Comparison of ENCODE assay signal across 19 mouse cellular contexts in the genomic region with DNA sequence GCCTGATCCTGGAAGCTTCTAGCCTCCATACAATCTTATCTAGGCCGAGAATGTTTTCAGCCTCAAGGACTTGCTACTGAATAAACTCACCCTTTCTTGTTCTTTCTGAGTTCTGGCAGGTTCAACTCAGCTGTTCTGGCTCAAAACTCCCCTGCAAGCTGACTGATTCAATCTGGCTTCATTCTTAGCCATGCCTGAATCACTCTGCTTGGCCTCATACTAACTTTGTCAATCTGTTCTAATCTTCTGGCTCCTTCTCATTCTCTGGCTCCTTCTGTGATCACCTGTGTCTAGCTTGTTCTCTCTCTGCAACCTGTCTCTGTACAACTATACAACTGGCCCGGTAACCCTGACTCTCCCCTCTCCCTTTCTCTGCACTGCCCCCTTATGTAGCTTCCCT.
DNase-seq lines count a peak whose midpoint lies in the region; ATAC-seq and TF ChIP-seq lines count a peak whose summit lies in the region.
"Had no signal": no experiment of that assay in that cellular context is flagged by ENCODE, and none has a peak within 500 bp of the region (broad histone marks: within the 10 kb centered on the region; RNA-seq: fewer than 3 reads in every experiment).

No protein-coding gene starts in this region.

- H3K27ac ChIP-seq in forebrain, embryonic 16.5 days (ENCODE audit: low read length) = peak overlapping the region; percentile 4
- H3K27ac ChIP-seq in forebrain, embryonic 13.5 days = no peak overlapping the region
- peak overlapping the region; percentile 8 for H3K27ac ChIP-seq in heart, embryonic 15.5 days
- H3K27ac ChIP-seq in lung, embryonic 14.5 days (ENCODE audit: low read depth) = no peak overlapping the region
- 0 out of 2 replicates have a peak overlapping the region, but pooled peaks have one; percentile 30 for H3K27ac ChIP-seq in stomach, postnatal 0 days (replicated peaks)
- H3K27ac ChIP-seq: hindbrain, embryonic 12.5 days; intestine, embryonic 15.5 days; midbrain, embryonic 13.5 days had no signal

- no peak for DNase-seq in heart, postnatal 25 days (ENCODE audit: low spot score)
- peak; percentile 13 for DNase-seq in lung, embryonic 14.5 days
- DNase-seq in lung, postnatal 10 days = no peak
- DNase-seq in stomach, postnatal 0 days (ENCODE audit: low spot score) = no peak
- DNase-seq: adrenal gland, postnatal 25 days; cerebellum, adult 9-11 months; kidney, postnatal 10 days; liver; liver, postnatal 0 days; right cerebral cortex, postnatal 4 days; thymus, postnatal 36 days had no signal

- H3K4me3 ChIP-seq in forebrain, embryonic 16.5 days (replicated peaks; ENCODE audit: low read length) = no peak overlapping the region
- H3K4me3 ChIP-seq in forebrain, embryonic 13.5 days = no peak overlapping the region
- no peak overlapping the region for H3K4me3 ChIP-seq in heart, embryonic 15.5 days
- no peak overlapping the region for H3K4me3 ChIP-seq in lung, embryonic 14.5 days (ENCODE audit: low read depth, low read length)
- H3K4me3 ChIP-seq in stomach, postnatal 0 days (ENCODE audit: low read depth, low read length) = no peak overlapping the region
- H3K4me3 ChIP-seq: hindbrain, embryonic 12.5 days; intestine, embryonic 15.5 days; midbrain, embryonic 13.5 days had no signal

- intact Hi-C loops in heart, postnatal 25 days (cut with DNase I) = no loop called here

- H3K36me3 ChIP-seq in forebrain, embryonic 16.5 days (ENCODE audit: control insufficient read depth, insufficient read depth) = no peaks in the 10 kb centered on the region
- H3K36me3 ChIP-seq in forebrain, embryonic 13.5 days (ENCODE audit: poor library complexity, severe bottlenecking) = no peaks in the 10 kb centered on the region
- H3K36me3 ChIP-seq in heart, embryonic 15.5 days = no peaks in the 10 kb centered on the region
- no peaks in the 10 kb centered on the region for H3K36me3 ChIP-seq in lung, embryonic 14.5 days (ENCODE audit: insufficient read depth)
- no peaks in the 10 kb centered on the region for H3K36me3 ChIP-seq in stomach, postnatal 0 days (ENCODE audit: control insufficient read depth, insufficient read depth, low read length)
- H3K36me3 ChIP-seq: hindbrain, embryonic 12.5 days; intestine, embryonic 15.5 days; midbrain, embryonic 13.5 days had no signal

- H3K9ac ChIP-seq in forebrain, embryonic 16.5 days (replicated peaks; ENCODE audit: low read depth, low read length) = no peak overlapping the region
- no peak overlapping the region for H3K9ac ChIP-seq in forebrain, embryonic 13.5 days
- H3K9ac ChIP-seq in heart, embryonic 15.5 days = peak overlapping the region; percentile 8; the same call in 1 of the 2 replicates
- H3K9ac ChIP-seq in lung, embryonic 14.5 days = no peak overlapping the region
- no peak overlapping the region for H3K9ac ChIP-seq in stomach, postnatal 0 days (ENCODE audit: low read length)
- H3K9ac ChIP-seq: hindbrain, embryonic 12.5 days; intestine, embryonic 15.5 days; liver, postnatal 0 days; midbrain, embryonic 13.5 days had no signal

- H3K4me1 ChIP-seq in forebrain, embryonic 16.5 days (replicated peaks; ENCODE audit: control insufficient read depth, insufficient read depth, low read length) = peaks cover 25% of the 10 kb centered on the region
- H3K4me1 ChIP-seq in forebrain, embryonic 13.5 days = peaks cover 40% of the 10 kb centered on the region
- peaks cover 27% of the 10 kb centered on the region for H3K4me1 ChIP-seq in heart, embryonic 15.5 days (replicated peaks)
- H3K4me1 ChIP-seq in lung, embryonic 14.5 days (ENCODE audit: insufficient read depth) = peaks cover 4% of the 10 kb centered on the region; the same call in 1 of the 2 replicates
- no peaks in the 10 kb centered on the region for H3K4me1 ChIP-seq in stomach, postnatal 0 days (replicated peaks; ENCODE audit: control insufficient read depth, insufficient read depth)

- no peaks in the 10 kb centered on the region for H3K27me3 ChIP-seq in forebrain, embryonic 16.5 days (replicated peaks; ENCODE audit: control insufficient read depth, insufficient read depth, low read length)
- no peaks in the 10 kb centered on the region for H3K27me3 ChIP-seq in forebrain, embryonic 13.5 days
- H3K27me3 ChIP-seq in heart, embryonic 15.5 days = no peaks in the 10 kb centered on the region
- no peaks in the 10 kb centered on the region for H3K27me3 ChIP-seq in lung, embryonic 14.5 days (ENCODE audit: insufficient read depth, low read length)
- no peaks in the 10 kb centered on the region for H3K27me3 ChIP-seq in stomach, postnatal 0 days (ENCODE audit: control insufficient read depth, insufficient read depth, low read length)
- H3K27me3 ChIP-seq: hindbrain, embryonic 12.5 days; intestine, embryonic 15.5 days; midbrain, embryonic 13.5 days; Patski had no signal

- TF ChIP-seq CTCF in lung, embryonic 14.5 days (IDR thresholded peaks at IDR 0.05; ENCODE audit: low read depth) = no peak
- TF ChIP-seq CTCF in stomach, postnatal 0 days (IDR thresholded peaks at IDR 0.05; ENCODE audit: low read depth) = no peak

- ATAC-seq in forebrain, embryonic 16.5 days = peak; percentile 15; the same call in 1 of the 2 replicates
- no peak for ATAC-seq in forebrain, embryonic 13.5 days
- no peak; the same call in 1 of the 2 replicates for ATAC-seq in heart, embryonic 15.5 days (replicated peaks; ENCODE audit: insufficient number of reproducible peaks, insufficient read depth, low FRiP score, low read depth)
- ATAC-seq in lung, embryonic 14.5 days (ENCODE audit: insufficient read depth) = no peak
- no peak for ATAC-seq in stomach, postnatal 0 days (ENCODE audit: low FRiP score, low TSS enrichment)
- ATAC-seq: activated CD4-positive, CD25-positive, alpha-beta regulatory T cell, adult 4 months; intestine, embryonic 15.5 days; liver, postnatal 0 days; midbrain, embryonic 13.5 days; Patski had no signal

- no peak for TF ChIP-seq EP300 in stomach, postnatal 0 days (optimal IDR thresholded peaks at IDR 0.05)

- WGBS in forebrain, embryonic 16.5 days = 69% methylated on average over 2 of the region's 2 CpGs
- WGBS in forebrain, embryonic 13.5 days = 84% methylated on average over 2 of the region's 2 CpGs
- WGBS in heart, embryonic 15.5 days = 39% methylated on average over 2 of the region's 2 CpGs
- WGBS in lung, embryonic 14.5 days = 62% methylated on average over 2 of the region's 2 CpGs
- 36% methylated on average over 2 of the region's 2 CpGs for WGBS in stomach, postnatal 0 days

- H3K9me3 ChIP-seq in forebrain, embryonic 16.5 days (ENCODE audit: control insufficient read depth, low read length) = no peaks in the 10 kb centered on the region
- no peaks in the 10 kb centered on the region for H3K9me3 ChIP-seq in forebrain, embryonic 13.5 days (replicated peaks)
- no peaks in the 10 kb centered on the region for H3K9me3 ChIP-seq in heart, embryonic 15.5 days (replicated peaks)
- no peaks in the 10 kb centered on the region for H3K9me3 ChIP-seq in lung, embryonic 14.5 days (ENCODE audit: low read depth, low read length)
- no peaks in the 10 kb centered on the region for H3K9me3 ChIP-seq in stomach, postnatal 0 days (ENCODE audit: control insufficient read depth, low read length)
- H3K9me3 ChIP-seq: hindbrain, embryonic 12.5 days; intestine, embryonic 15.5 days; midbrain, embryonic 13.5 days had no signal

- H3K4me2 ChIP-seq in forebrain, embryonic 16.5 days (ENCODE audit: low read length) = no peak overlapping the region
- H3K4me2 ChIP-seq in forebrain, embryonic 13.5 days = no peak overlapping the region
- no peak overlapping the region for H3K4me2 ChIP-seq in heart, embryonic 15.5 days
- H3K4me2 ChIP-seq in lung, embryonic 14.5 days = no peak overlapping the region
- no peak overlapping the region for H3K4me2 ChIP-seq in stomach, postnatal 0 days (replicated peaks; ENCODE audit: low read depth)
- H3K4me2 ChIP-seq: hindbrain, embryonic 12.5 days; intestine, embryonic 15.5 days; midbrain, embryonic 13.5 days had no signal

Comparison
In these comparisons a context has a peak if more than half of its experiments do, and no peak if none do; other contexts are left out.
1. H3K27ac ChIP-seq: peak in forebrain, embryonic 16.5 days (single experiment), heart, embryonic 15.5 days (single experiment) and stomach, postnatal 0 days (single experiment); none in forebrain, embryonic 13.5 days (single experiment) and lung, embryonic 14.5 days (single experiment).